Mouse (Mus musculus) hindbrain, embryonic 13.5 days (tissue): ENCODE results near the gene Hfe. TPM values are rescaled to one million over a fixed set of nuclear protein-coding genes. Genes with fewer than 3 reads are reported as not detected.
A peak's percentile ranks its signal among the peaks of the same experiment; 100 is the strongest.

Experiments used
- ATAC-seq: fragments of 200-750 bp; cut with Nextera tagmentation; 2 replicates; pipeline ENCODE4 v1.8.0; 2017; ENCODE audit warnings: moderate TSS enrichment; ENCODE audit not compliant: low FRiP score
- H3K27ac ChIP-seq: fragments of 300-500 bp; sonication (generic); 2 replicates; pipeline ENCODE4 v1.5.1; 2015; ENCODE audit warnings: inconsistent platforms, mild to moderate bottlenecking, moderate library complexity
- H3K27me3 ChIP-seq: fragments of 300-500 bp; sonication (generic); 2 replicates; pipeline ENCODE4 v1.6.1; 2015; ENCODE audit warnings: mild to moderate bottlenecking, inconsistent platforms
- H3K36me3 ChIP-seq: fragments of 300-500 bp; sonication (generic); 2 replicates; pipeline ENCODE4 v1.6.1; 2015; ENCODE audit warnings: mild to moderate bottlenecking, inconsistent platforms
- H3K4me1 ChIP-seq: fragments of 300-500 bp; sonication (generic); replicated peaks from 2 replicates; pipeline ENCODE4 v1.6.1; 2015; ENCODE audit warnings: inconsistent platforms
- H3K4me2 ChIP-seq: fragments of 300-500 bp; sonication (generic); 2 replicates; pipeline ENCODE4 v1.6.1; 2015; ENCODE audit warnings: inconsistent platforms, mild to moderate bottlenecking, moderate library complexity
- H3K4me3 ChIP-seq: fragments of 300-500 bp; sonication (generic); 2 replicates; pipeline ENCODE4 v1.5.1; 2015; ENCODE audit warnings: mild to moderate bottlenecking, inconsistent platforms
- H3K9ac ChIP-seq: fragments of 300-500 bp; sonication (generic); 2 replicates; pipeline ENCODE4 v1.6.1; 2015; ENCODE audit warnings: mild to moderate bottlenecking, inconsistent platforms
- H3K9me3 ChIP-seq: fragments of 300-500 bp; sonication (generic); 2 replicates; pipeline ENCODE4 v1.6.1; 2016; ENCODE audit warnings: inconsistent platforms
- WGBS: fragments of 180-500 bp; shearing (Covaris S2); methylation state at CpG from one replicate; pipeline ENCODE4 v1.1.7; 2015; 5-methylcytosine and 5-hydroxymethylcytosine counted together
- polyA plus RNA-seq: library from polyadenylated mRNA; unstranded; fragments of >200 nt; fragmentation: Nextera tagmentation; extraction: Ambion mirVana; gene quantifications from 2 replicates; pipeline ENCODE4 v1.2.1, GENCODE M21; 2015

Hfe gene
- polyA plus RNA-seq, 1 experiment from 2014 or later, result 5.6 TPM

DNA sequence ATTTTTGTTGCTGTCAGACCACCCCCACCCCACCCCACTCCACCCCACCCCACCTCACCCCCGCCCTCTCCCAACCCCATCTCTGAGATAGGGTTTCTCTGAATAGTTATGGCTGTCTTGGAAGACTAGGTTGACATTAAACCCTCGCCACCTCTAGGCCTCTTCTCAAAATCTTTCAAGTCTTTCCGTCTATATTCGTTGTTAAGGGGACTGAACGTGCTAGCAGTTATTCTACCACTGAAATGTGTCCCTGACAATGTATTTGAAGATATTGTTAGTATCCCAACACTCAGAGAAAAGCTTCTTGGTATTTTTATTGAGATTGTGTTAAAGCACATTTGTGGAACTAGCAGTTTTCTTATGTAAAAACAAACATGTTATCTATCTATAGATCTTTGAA lies 30.3 kb upstream of the Hfe start:
- Histone ChIP-seq H3K27ac (no peak overlapping the region), H3K9me3 (no peaks in the 10 kb centered on the region), H3K36me3 (no peaks in the 10 kb centered on the region), H3K4me2 (peak overlapping the region; percentile 94; the same call in 1 of the 2 replicates), H3K27me3 (no peaks in the 10 kb centered on the region), H3K9ac (no peak overlapping the region), H3K4me3 (no peak overlapping the region), H3K4me1 (peaks cover 23% of the 10 kb centered on the region)
- ATAC-seq, result no peak
- WGBS, result 72% methylated on average over 5 of the region's 5 CpGs

DNA sequence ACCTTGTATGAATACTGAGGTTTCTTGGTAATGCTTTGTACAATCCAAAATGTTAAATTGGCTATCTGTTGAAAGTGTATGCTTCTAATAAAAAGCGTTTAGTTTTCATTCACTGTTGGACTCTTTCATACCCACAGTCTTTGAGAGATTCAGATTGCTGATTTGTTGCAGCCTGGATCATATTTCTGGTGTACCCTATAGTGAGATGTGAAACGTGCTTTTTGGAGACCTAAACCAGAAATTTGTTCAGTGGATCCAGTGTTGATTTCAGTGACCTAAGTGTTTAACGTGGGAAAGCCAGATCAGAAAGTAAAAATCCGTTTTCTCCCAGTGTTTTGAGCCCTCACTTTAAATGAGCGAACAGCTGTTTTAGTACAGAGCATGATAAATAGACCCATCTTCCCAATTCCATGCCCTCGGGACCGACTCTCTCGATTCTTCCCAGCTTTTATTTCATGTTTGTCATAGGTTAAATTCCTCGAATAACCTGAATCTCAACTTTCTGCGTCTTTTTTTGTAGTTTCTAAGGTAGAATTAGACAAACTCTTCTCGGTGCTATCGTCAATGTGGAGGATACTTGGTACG lies 29.7 kb upstream of the Hfe start:
- H3K4me1 ChIP-seq, result peaks cover 23% of the 10 kb centered on the region
- no peak for ATAC-seq
- peak overlapping the region; percentile 89; the same call in 1 of the 2 replicates for H3K27ac ChIP-seq
- no peaks in the 10 kb centered on the region for H3K27me3 ChIP-seq
- H3K4me2 ChIP-seq, result peak overlapping the region; percentile 94
- H3K9ac ChIP-seq, result peak overlapping the region; percentile 76
- WGBS, result 31% methylated on average over 13 of the region's 13 CpGs
- no peaks in the 10 kb centered on the region for H3K9me3 ChIP-seq
- peak overlapping the region; percentile 48 for H3K4me3 ChIP-seq
- H3K36me3 ChIP-seq, result no peaks in the 10 kb centered on the region

GRCm38 (mm10) chr13:23739922-23740252 lies 29.2 kb upstream of the Hfe start:
- no peak for ATAC-seq
- WGBS, result under 1% methylated on average over 14 of the region's 14 CpGs
- Histone ChIP-seq H3K27me3 (no peaks in the 10 kb centered on the region), H3K4me2 (peak overlapping the region; percentile 94), H3K27ac (peak overlapping the region; percentile 89), H3K9ac (peak overlapping the region; percentile 76), H3K36me3 (no peaks in the 10 kb centered on the region), H3K9me3 (no peaks in the 10 kb centered on the region), H3K4me1 (peaks cover 23% of the 10 kb centered on the region), H3K4me3 (peak overlapping the region; percentile 48)

- WGBS, result under 1% methylated on average over 39 of the region's 39 CpGs
- Histone ChIP-seq H3K27me3 (no peaks in the 10 kb centered on the region), H3K27ac (peak overlapping the region; percentile 89), H3K4me2 (peak overlapping the region; percentile 94), H3K36me3 (no peaks in the 10 kb centered on the region), H3K4me3 (peak overlapping the region; percentile 48), H3K9me3 (no peaks in the 10 kb centered on the region), H3K9ac (peak overlapping the region; percentile 76), H3K4me1 (peaks cover 23% of the 10 kb centered on the region)
- peak; percentile 90 for ATAC-seq
Measured at GRCm38 (mm10) chr13:23739069-23739921, 28.6 kb upstream of the Hfe start.

DNA sequence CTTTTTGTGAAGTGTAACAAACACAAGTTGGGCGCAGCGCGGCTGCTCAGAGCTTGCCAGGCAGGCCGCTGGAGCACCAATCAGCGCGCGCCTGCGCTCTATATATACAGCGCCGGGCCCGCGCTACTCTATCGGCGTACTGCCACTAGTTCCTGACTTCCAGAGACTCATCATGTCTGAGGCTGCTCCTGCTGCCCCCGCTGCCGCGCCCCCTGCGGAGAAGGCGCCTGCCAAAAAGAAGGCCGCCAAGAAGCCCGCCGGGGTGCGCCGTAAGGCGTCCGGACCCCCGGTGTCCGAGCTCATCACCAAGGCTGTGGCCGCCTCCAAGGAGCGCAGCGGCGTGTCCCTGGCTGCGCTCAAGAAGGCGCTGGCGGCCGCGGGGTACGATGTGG lies 28.0 kb upstream of the Hfe start, which contains the start of gene Hist1h1c:
Hist1h1c (plus strand) TSS at position 132 of the 392 bp plus-strand sequence.
- H3K27ac ChIP-seq, result peak within 1 kb of the TSS; percentile 89
- WGBS, result under 1% methylated on average over 38 of the region's 38 CpGs
- H3K4me1 ChIP-seq, result peaks cover 23% of the 10 kb centered on the region
- H3K36me3 ChIP-seq, result no peaks in the 10 kb centered on the region
- H3K27me3 ChIP-seq, result no peaks in the 10 kb centered on the region
- H3K9ac ChIP-seq, result peak within 1 kb of the TSS; percentile 76
- H3K9me3 ChIP-seq, result no peaks in the 10 kb centered on the region
- H3K4me2 ChIP-seq, result peak within 1 kb of the TSS; percentile 94
- peak; percentile 93 for ATAC-seq
- peak within 1 kb of the TSS; percentile 48 for H3K4me3 ChIP-seq

DNA sequence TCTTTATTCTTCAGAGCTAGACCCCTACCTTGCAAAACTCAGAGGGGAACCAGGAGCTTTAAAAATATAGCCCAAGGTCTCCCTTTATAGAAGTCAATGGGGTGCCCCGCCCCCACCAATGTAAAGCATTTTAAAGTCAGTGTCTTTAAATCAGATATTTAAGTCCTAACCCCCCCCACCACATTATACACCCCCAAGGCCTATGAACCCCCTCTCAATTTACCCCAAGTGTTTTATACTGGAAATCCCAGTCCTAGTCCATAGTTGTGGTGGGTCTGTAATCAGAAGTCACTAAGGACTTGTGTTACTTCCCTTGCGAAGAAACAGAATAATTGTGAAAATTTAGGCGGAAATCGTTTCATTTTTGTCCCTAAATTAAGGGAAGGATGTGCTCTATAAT lies 27.4 kb upstream of the Hfe start:
- Histone ChIP-seq H3K9ac (peak overlapping the region; percentile 76), H3K9me3 (no peaks in the 10 kb centered on the region), H3K4me2 (peak overlapping the region; percentile 94), H3K27me3 (no peaks in the 10 kb centered on the region), H3K4me1 (peaks cover 23% of the 10 kb centered on the region), H3K36me3 (no peaks in the 10 kb centered on the region), H3K4me3 (peak overlapping the region; percentile 48), H3K27ac (peak overlapping the region; percentile 89)
- no peak for ATAC-seq
- 26% methylated on average over 4 of the region's 4 CpGs for WGBS

DNA sequence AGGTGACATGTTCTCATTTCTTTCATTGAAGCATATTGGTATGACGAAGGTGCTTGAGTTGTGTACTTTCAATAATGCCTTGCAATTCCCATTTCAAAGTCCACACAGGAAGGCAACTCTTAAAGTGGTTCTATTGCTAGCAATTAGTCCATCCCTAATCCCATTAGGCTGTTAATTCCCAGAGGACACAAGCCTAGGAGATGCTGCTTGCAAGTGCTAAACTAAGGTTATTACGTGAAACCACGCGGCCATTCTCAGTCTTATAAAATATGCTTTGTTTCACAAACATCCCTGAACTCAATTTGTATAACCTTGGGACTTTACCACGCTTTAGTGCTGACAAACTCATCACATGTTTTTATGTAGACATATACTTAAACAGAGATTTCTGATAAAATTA lies 26.4 kb upstream of the Hfe start:
- Histone ChIP-seq H3K36me3 (no peaks in the 10 kb centered on the region), H3K4me1 (peaks cover 23% of the 10 kb centered on the region), H3K4me3 (no peak overlapping the region), H3K27ac (no peak overlapping the region), H3K9me3 (no peaks in the 10 kb centered on the region), H3K27me3 (no peaks in the 10 kb centered on the region), H3K9ac (no peak overlapping the region), H3K4me2 (no peak overlapping the region)
- WGBS, result 92% methylated on average over 5 of the region's 5 CpGs
- no peak for ATAC-seq

DNA sequence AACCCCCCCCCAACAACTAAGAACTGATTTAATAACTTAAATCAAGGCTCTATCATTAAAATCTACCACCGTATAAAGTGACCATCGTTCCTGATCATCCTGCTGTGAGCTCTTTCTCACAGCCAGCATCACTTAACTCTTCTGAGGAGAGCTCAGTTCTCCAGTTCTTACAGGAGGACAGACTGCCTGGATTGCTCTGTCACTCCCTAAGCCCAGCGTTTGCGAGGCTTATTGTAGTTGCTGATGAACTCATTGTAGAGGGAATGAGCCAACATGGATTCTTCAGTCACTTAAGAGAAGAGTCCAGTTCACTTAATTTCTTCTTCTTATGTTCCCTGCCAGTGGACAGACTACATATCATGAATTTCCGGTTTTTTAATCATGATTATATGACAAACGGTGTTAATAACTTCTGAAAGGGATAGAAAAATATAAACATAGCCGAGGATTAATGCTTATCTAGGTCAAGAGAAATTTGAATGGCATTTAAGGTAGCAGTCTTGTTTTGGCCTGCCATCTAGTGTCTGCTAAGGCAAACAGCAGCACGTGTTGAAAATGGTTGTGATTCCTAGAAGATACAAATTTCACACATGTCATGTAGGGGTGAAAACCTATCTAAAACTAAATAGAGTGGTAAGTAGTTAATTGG lies 21.6 kb upstream of the Hfe start:
- H3K27ac ChIP-seq, result no peak overlapping the region

DNA sequence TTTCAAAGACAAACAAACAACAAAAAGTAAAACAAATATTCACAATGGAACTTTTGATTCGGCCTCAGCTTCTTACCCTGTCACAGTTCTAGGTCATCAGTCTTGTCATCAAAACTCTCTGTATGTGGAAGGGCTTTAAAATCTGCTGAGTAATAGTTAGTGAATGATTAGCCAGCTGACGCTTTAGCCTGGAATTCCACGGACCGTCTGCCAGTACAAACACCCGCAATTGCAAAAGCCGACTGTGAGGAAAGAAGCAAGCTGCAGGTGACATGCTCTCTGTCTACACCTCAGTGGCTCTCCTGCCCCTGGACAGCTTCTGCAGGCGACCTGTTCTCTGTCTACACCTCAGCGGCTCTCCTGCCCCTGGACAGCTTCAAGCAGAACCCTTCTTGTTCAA lies 19.8 kb upstream of the Hfe start:
- Histone ChIP-seq H3K36me3 (no peaks in the 10 kb centered on the region), H3K4me1 (no peaks in the 10 kb centered on the region), H3K4me3 (no peak overlapping the region), H3K27me3 (no peaks in the 10 kb centered on the region), H3K9me3 (no peaks in the 10 kb centered on the region), H3K4me2 (no peak overlapping the region), H3K27ac (no peak overlapping the region), H3K9ac (no peak overlapping the region)
- ATAC-seq, result no peak
- WGBS, result 43% methylated on average over 8 of the region's 8 CpGs

More for the DNA sequence above, 21.6 kb upstream of the Hfe start:
- Histone ChIP-seq H3K4me3 (no peak overlapping the region), H3K9ac (no peak overlapping the region), H3K36me3 (no peaks in the 10 kb centered on the region), H3K4me1 (no peaks in the 10 kb centered on the region), H3K9me3 (no peaks in the 10 kb centered on the region), H3K4me2 (no peak overlapping the region), H3K27me3 (no peaks in the 10 kb centered on the region)
- ATAC-seq, result no peak
- 28% methylated on average over 8 of the region's 8 CpGs for WGBS

DNA sequence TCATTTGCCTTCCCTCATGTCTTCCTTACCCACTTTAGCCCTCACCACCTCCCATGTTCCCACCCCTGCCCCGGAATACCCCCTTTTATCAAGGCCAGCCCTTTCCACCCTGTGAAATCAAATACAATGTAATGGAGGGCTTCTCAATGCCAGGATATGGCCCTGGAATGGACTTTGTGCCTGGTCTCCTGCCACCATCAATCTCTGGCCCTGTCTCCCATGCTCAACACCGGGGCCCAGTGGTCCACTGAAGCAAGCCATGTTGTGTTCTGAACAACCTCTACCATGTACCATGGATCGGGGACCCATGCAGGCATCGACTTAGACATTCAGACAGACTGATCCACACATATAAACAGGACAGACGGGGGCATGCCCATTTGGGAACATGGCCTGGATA lies 19.1 kb upstream of the Hfe start:
- ATAC-seq, result no peak
- H3K4me3 ChIP-seq, result no peak overlapping the region
- no peaks in the 10 kb centered on the region for H3K4me1 ChIP-seq
- H3K9me3 ChIP-seq, result no peaks in the 10 kb centered on the region
- no peak overlapping the region for H3K4me2 ChIP-seq
- 92% methylated on average over 5 of the region's 5 CpGs for WGBS
- H3K9ac ChIP-seq, result no peak overlapping the region
- no peaks in the 10 kb centered on the region for H3K36me3 ChIP-seq
- H3K27ac ChIP-seq, result no peak overlapping the region
- no peaks in the 10 kb centered on the region for H3K27me3 ChIP-seq

- no peak overlapping the region for H3K27ac ChIP-seq
- H3K36me3 ChIP-seq, result no peaks in the 10 kb centered on the region
- H3K27me3 ChIP-seq, result no peaks in the 10 kb centered on the region
- H3K9me3 ChIP-seq, result no peaks in the 10 kb centered on the region
- H3K4me3 ChIP-seq, result no peak overlapping the region
- no peaks in the 10 kb centered on the region for H3K4me1 ChIP-seq
- 94% methylated on average over 9 of the region's 9 CpGs for WGBS
- no peak for ATAC-seq
- no peak overlapping the region for H3K4me2 ChIP-seq
- no peak overlapping the region for H3K9ac ChIP-seq
Measured at GRCm38 (mm10) chr13:23729192-23729525, 18.5 kb upstream of the Hfe start.

GRCm38 (mm10) chr13:23728472-23729191 lies 18.0 kb upstream of the Hfe start:
- no peaks in the 10 kb centered on the region for H3K36me3 ChIP-seq
- no peak overlapping the region for H3K27ac ChIP-seq
- H3K9ac ChIP-seq, result no peak overlapping the region
- no peaks in the 10 kb centered on the region for H3K4me1 ChIP-seq
- H3K27me3 ChIP-seq, result no peaks in the 10 kb centered on the region
- 86% methylated on average over 18 of the region's 18 CpGs for WGBS
- no peaks in the 10 kb centered on the region for H3K9me3 ChIP-seq
- no peak overlapping the region for H3K4me2 ChIP-seq
- no peak for ATAC-seq
- no peak overlapping the region for H3K4me3 ChIP-seq
